In the genomic region with DNA sequence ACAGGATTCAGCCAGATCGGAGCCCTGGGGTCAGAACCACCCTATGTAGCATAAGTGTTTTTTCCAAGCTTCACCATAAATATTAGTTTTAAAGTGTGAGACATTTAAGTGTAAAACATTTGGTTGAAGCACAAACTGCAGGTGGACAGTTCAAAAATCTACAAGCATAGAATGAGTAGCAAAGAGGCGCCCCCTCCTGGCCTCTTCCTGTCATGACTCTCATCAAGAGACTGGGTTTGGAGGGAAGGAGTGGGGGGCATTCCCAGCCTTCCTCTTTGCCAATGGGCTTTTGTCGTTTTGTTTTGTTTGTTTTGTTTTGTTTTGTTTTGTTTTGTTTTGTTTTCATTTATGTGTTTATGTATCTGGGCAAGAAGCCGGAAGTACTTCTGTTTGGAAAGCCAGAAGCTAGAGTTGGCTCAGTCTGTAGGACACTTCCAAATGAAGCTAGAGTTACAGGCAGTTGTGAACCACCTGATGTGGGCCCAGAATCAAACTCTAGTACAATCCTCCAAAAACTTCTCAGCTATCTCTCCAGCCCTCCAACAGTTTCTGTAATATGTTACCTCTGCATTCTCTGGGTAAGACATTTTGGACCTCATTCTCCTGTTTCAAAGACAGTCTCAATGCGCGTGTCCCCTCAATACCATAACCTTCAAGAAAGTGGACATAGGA, we compare ENCODE assay signal across 10 mouse cellular contexts. TPM values are rescaled to one million over a fixed set of nuclear protein-coding genes. Genes with fewer than 3 reads are reported as not detected.
A peak's percentile ranks its signal among the peaks of the same experiment; 100 is the strongest.
DNase-seq lines count a peak whose midpoint lies in the region; ATAC-seq and TF ChIP-seq lines count a peak whose summit lies in the region.
"Had no signal": no experiment of that assay in that cellular context is flagged by ENCODE, and none has a peak within 500 bp of the region (broad histone marks: within the 10 kb centered on the region; RNA-seq: fewer than 3 reads in every experiment).

No protein-coding gene starts in this region.

- H3ac ChIP-seq in C2C12 (ENCODE audit: control insufficient read depth, insufficient read length, low read depth) = no peak overlapping the region

- no peak for ATAC-seq in frontal cortex, adult (ENCODE audit: low TSS enrichment)
- ATAC-seq in erythroid progenitor cell, adult 5-6 weeks (replicated peaks; ENCODE audit: low FRiP score, poor library complexity, severe bottlenecking) = peak; percentile 56; the same call in 1 of the 2 replicates

- TF ChIP-seq CTCF in C2C12 (IDR thresholded peaks at IDR 0.05; ENCODE audit: control insufficient read depth, insufficient read depth, insufficient read length) = peak; percentile 9

- H3K79me2 ChIP-seq in C2C12 (ENCODE audit: control insufficient read depth, insufficient read depth) = peaks cover 4% of the 10 kb centered on the region

- H3K4me3 ChIP-seq in C2C12 (ENCODE audit: insufficient read depth, poor library complexity, severe bottlenecking) = no peak overlapping the region
- H3K4me3 ChIP-seq: embryonic facial prominence, embryonic 12.5 days; neural tube, embryonic 12.5 days had no signal

- peaks cover 9% of the 10 kb centered on the region for H3K36me3 ChIP-seq in C2C12 (ENCODE audit: control insufficient read depth, insufficient read depth)
- H3K36me3 ChIP-seq: embryonic facial prominence, embryonic 12.5 days; neural tube, embryonic 12.5 days had no signal

- peak; percentile 58 to 60 for DNase-seq in frontal cortex, postnatal 25 days (ENCODE audit: low spot score in 2 of 2)
- peak; percentile 66 to 67 for DNase-seq in adrenal gland, postnatal 36 days
- DNase-seq in kidney, postnatal 25 days = peak; percentile 75 to 82
- peak; percentile 51 for DNase-seq in lung, postnatal 25 days (ENCODE audit: low spot score)
- peak; percentile 29 to 61 for DNase-seq in spleen, postnatal 36 days (ENCODE audit: low spot score in 2 of 2)

- H3K27me3 ChIP-seq in C2C12 (ENCODE audit: control insufficient read depth, insufficient read depth, insufficient read length) = no peaks in the 10 kb centered on the region
- H3K27me3 ChIP-seq: embryonic facial prominence, embryonic 12.5 days; neural tube, embryonic 12.5 days had no signal

- H3K79me3 ChIP-seq in C2C12 (ENCODE audit: low read depth) = no peaks in the 10 kb centered on the region

TF ChIP-seq in C2C12, 6 proteins besides CTCF, POLR2A, EP300 and RAD21:
- TF ChIP-seq MAX (IDR thresholded peaks at IDR 0.05) (no peak), MYOG (IDR thresholded peaks at IDR 0.05; ENCODE audit: control insufficient read depth, extremely low read depth, insufficient read length) (no peak), USF1 (IDR thresholded peaks at IDR 0.05; ENCODE audit: low read depth) (no peak), FOSL1 (IDR thresholded peaks at IDR 0.05; ENCODE audit: insufficient read depth, low read length, poor library complexity, severe bottlenecking) (no peak), CEBPB (IDR thresholded peaks at IDR 0.05; ENCODE audit: low read depth) (no peak), MYOD1 (IDR thresholded peaks at IDR 0.05; ENCODE audit: control insufficient read depth, insufficient read length, low read depth) (no peak)

RNA-seq across cellular contexts. Expression of gene Cdk5rap1, which starts 1.3 kb away (rescaled TPM):
- polyA plus RNA-seq in C2C12 (2012; fragmentation: generic; extraction: Trizol) = 9.8 TPM
- 10 to 100 TPM; 11.0 to 13.9 TPM for total RNA-seq in adrenal gland, postnatal 36 days (2021)
- total RNA-seq in erythroid progenitor cell, adult 5-6 weeks (2015; ENCODE audit: low replicate concordance) = 10.1 and 12.3 TPM in 2 replicates
- total RNA-seq in erythroid progenitor cell, adult 5-6 weeks (2017; ENCODE audit: low replicate concordance) = 8.2 and 28.1 TPM in 2 replicates

RNA-seq across cellular contexts. Expression of gene Snta1, which starts 33.8 kb away (rescaled TPM):
- 28.5 TPM for polyA plus RNA-seq in C2C12 (2012; fragmentation: generic; extraction: Trizol)
- total RNA-seq in adrenal gland, postnatal 36 days (2021) = 10 to 100 TPM; 22.1 to 26.5 TPM
- total RNA-seq in erythroid progenitor cell, adult 5-6 weeks (2015; ENCODE audit: low replicate concordance) = not detected in 2 replicates
- 1.0 and 1.8 TPM in 2 replicates for total RNA-seq in erythroid progenitor cell, adult 5-6 weeks (2017; ENCODE audit: low replicate concordance)

Comparison
In these comparisons a context has a peak if more than half of its experiments do, and no peak if none do; other contexts are left out.
1. RNA of gene Snta1, which starts 33.8 kb away (total RNA-seq): 22.1 to 26.5 TPM in adrenal gland, postnatal 36 days; 1.0 to 1.8 TPM in erythroid progenitor cell, adult 5-6 weeks; every median in the first group is over 4 times any median in the second.
2. Peak in every context shown above with its lines, with median percentiles within 50 percentile points of each other: DNase-seq.